Mouse (Mus musculus) MEL (cell line): ENCODE results near the gene Rpa1. TPM values are rescaled to one million over a fixed set of nuclear protein-coding genes. Genes with fewer than 3 reads are reported as not detected.

Source experiments
- DNase-seq: peaks from one replicate; pipeline ENCODE4 v3.0.0; 2011; ENCODE audit warnings: low read depth, low spot score
- H3K27ac ChIP-seq: 2 replicates; pipeline ENCODE4 v1.5.1; 2012; ENCODE audit warnings: low read depth, mild to moderate bottlenecking, control low read depth, low read length, moderate library complexity; ENCODE audit not compliant: control insufficient read depth
- H3K27me3 ChIP-seq, 2 experiments: fragments of 150-350 bp in 1 of 2; sonication (generic) in 1 of 2; 2 replicates each; pipeline ENCODE4 v1.6.1; 2012; ENCODE audit warnings: low read length in 2 of 2, mild to moderate bottlenecking in 2 of 2, improper control_type of control experiment in 1 of 2, moderate library complexity in 1 of 2; ENCODE audit not compliant: insufficient read depth in 2 of 2, control insufficient read depth in 1 of 2
- H3K36me3 ChIP-seq, 2 experiments: 2 replicates each; pipeline ENCODE4 v1.6.1; 2012 to 2014; ENCODE audit warnings: low read length in 2 of 2, improper control_type of control experiment in 1 of 2, inconsistent platforms in 1 of 2, mild to moderate bottlenecking in 1 of 2; ENCODE audit not compliant: insufficient read depth in 2 of 2, control insufficient read depth in 1 of 2
- H3K4me1 ChIP-seq, 2 experiments: fragments of 150-350 bp in 1 of 2; sonication (generic) in 1 of 2; 2 replicates each; pipeline ENCODE4 v1.6.1; 2012; ENCODE audit warnings: low read length in 2 of 2, improper control_type of control experiment in 1 of 2, mild to moderate bottlenecking in 1 of 2; ENCODE audit not compliant: insufficient read depth in 2 of 2, control insufficient read depth in 1 of 2
- H3K4me3 ChIP-seq, 2 experiments: fragments of 150-350 bp in 1 of 2; sonication (generic) in 1 of 2; 2 replicates each; pipeline ENCODE4 v1.5.1; 2012; ENCODE audit warnings: low read depth in 2 of 2, low read length in 2 of 2, mild to moderate bottlenecking in 2 of 2, moderate library complexity in 2 of 2, control low read depth in 1 of 2, improper control_type of control experiment in 1 of 2; ENCODE audit not compliant: control insufficient read depth in 1 of 2, insufficient read depth in 1 of 2
- H3K79me2 ChIP-seq: 2 replicates; pipeline ENCODE4 v1.6.1; 2012; ENCODE audit warnings: mild to moderate bottlenecking, low read length, moderate library complexity; ENCODE audit not compliant: control insufficient read depth, poor library complexity, insufficient read depth
- H3K9ac ChIP-seq: 2 replicates; pipeline ENCODE4 v1.6.1; 2012; ENCODE audit warnings: low read depth, mild to moderate bottlenecking, control low read depth, low read length, moderate library complexity; ENCODE audit not compliant: control insufficient read depth, poor library complexity, severe bottlenecking
- H3K9me3 ChIP-seq: fragments of 150-350 bp; sonication (generic); replicated peaks from 2 replicates; pipeline ENCODE4 v1.6.1; 2012; ENCODE audit warnings: mild to moderate bottlenecking, low read length, improper control_type of control experiment, moderate library complexity; ENCODE audit not compliant: insufficient read depth
- CTCF ChIP-seq, 3 experiments: IDR thresholded peaks in 2 of 3; conservative IDR thresholded peaks in 1 of 3; 2 replicates each; pipeline ENCODE4 v1.5.1; 2011 to 2012; ENCODE audit warnings: low read length in 3 of 3, low read depth in 2 of 3, mild to moderate bottlenecking in 2 of 3, improper control_type of control experiment in 1 of 3, inconsistent platforms in 1 of 3, mixed read lengths in 1 of 3, moderate library complexity in 1 of 3; ENCODE audit not compliant: control insufficient read depth in 1 of 3, insufficient read depth in 1 of 3, poor library complexity in 1 of 3, severe bottlenecking in 1 of 3
- E2F4 ChIP-seq: IDR thresholded peaks from 2 replicates; pipeline ENCODE4 v1.6.1; 2011; ENCODE audit warnings: low read depth, low read length, improper control_type of control experiment, borderline replicate concordance
- EP300 ChIP-seq, 2 experiments: IDR thresholded peaks; 2 replicates each; pipeline ENCODE4 v1.6.1; 2011; ENCODE audit warnings: improper control_type of control experiment in 2 of 2, low read length in 2 of 2, low read depth in 1 of 2, mild to moderate bottlenecking in 1 of 2
- ETS1 ChIP-seq: IDR thresholded peaks from 2 replicates; pipeline ENCODE4 v1.6.1; 2012; ENCODE audit warnings: low read depth, mild to moderate bottlenecking, inconsistent platforms, low read length, improper control_type of control experiment, moderate library complexity
- GATA1 ChIP-seq: IDR thresholded peaks from 2 replicates; pipeline ENCODE4 v1.6.1; 2011; ENCODE audit warnings: low read depth, low read length, improper control_type of control experiment
- KAT2A ChIP-seq: conservative IDR thresholded peaks from 2 replicates; pipeline ENCODE4 v1.6.1; 2012; ENCODE audit warnings: low read depth, low read length, improper control_type of control experiment, inconsistent platforms
- MAFK ChIP-seq: IDR thresholded peaks from 2 replicates; pipeline ENCODE4 v1.6.1; 2011; ENCODE audit warnings: low read depth, mild to moderate bottlenecking, low read length, improper control_type of control experiment, borderline replicate concordance
- MAZ ChIP-seq: IDR thresholded peaks from 2 replicates; pipeline ENCODE4 v1.6.1; 2012; ENCODE audit warnings: low read depth, mild to moderate bottlenecking, inconsistent platforms, low read length, improper control_type of control experiment
- MXI1 ChIP-seq: IDR thresholded peaks from 2 replicates; pipeline ENCODE4 v1.6.1; 2011; ENCODE audit warnings: mild to moderate bottlenecking, low read depth, low read length, improper control_type of control experiment
- MYB ChIP-seq: IDR thresholded peaks from 2 replicates; pipeline ENCODE4 v1.6.1; 2011; ENCODE audit warnings: mild to moderate bottlenecking, low read depth, low read length, improper control_type of control experiment
- MYC ChIP-seq: IDR thresholded peaks from 2 replicates; pipeline ENCODE4 v1.6.1; 2011; ENCODE audit warnings: low read depth, mild to moderate bottlenecking, low read length, improper control_type of control experiment, moderate library complexity
- NELFE ChIP-seq: IDR thresholded peaks from 2 replicates; pipeline ENCODE4 v1.6.1; 2011; ENCODE audit warnings: low read depth, low read length, improper control_type of control experiment
- NRF1 ChIP-seq: IDR thresholded peaks from 2 replicates; pipeline ENCODE4 v1.6.1; 2014; ENCODE audit warnings: low read depth, mild to moderate bottlenecking, inconsistent platforms, low read length, improper control_type of control experiment, moderate library complexity; ENCODE audit not compliant: poor library complexity, insufficient read depth, severe bottlenecking
- POLR2A ChIP-seq, 2 experiments: IDR thresholded peaks; 2 replicates each; pipeline ENCODE4 v1.6.1; 2011 to 2012; ENCODE audit warnings: low read length in 2 of 2, mild to moderate bottlenecking in 2 of 2, control low read depth in 1 of 2, improper control_type of control experiment in 1 of 2, low read depth in 1 of 2, moderate library complexity in 1 of 2; ENCODE audit not compliant: control insufficient read depth in 1 of 2, insufficient read depth in 1 of 2, poor library complexity in 1 of 2
- POLR2AphosphoS2 ChIP-seq: IDR thresholded peaks from 2 replicates; pipeline ENCODE4 v1.6.1; 2011; ENCODE audit warnings: low read length, improper control_type of control experiment
- POLR2AphosphoS5 ChIP-seq: IDR thresholded peaks from 2 replicates; pipeline ENCODE4 v1.6.1; 2012; ENCODE audit warnings: low read depth, borderline replicate concordance, mild to moderate bottlenecking, inconsistent platforms, low read length, moderate library complexity, mixed read lengths
- RAD21 ChIP-seq: IDR thresholded peaks from 2 replicates; pipeline ENCODE4 v1.6.1; 2011; ENCODE audit warnings: mild to moderate bottlenecking, low read depth, low read length, improper control_type of control experiment
- RCOR1 ChIP-seq: IDR thresholded peaks from 2 replicates; pipeline ENCODE4 v1.6.1; 2012; ENCODE audit warnings: low read depth, mild to moderate bottlenecking, inconsistent platforms, low read length, improper control_type of control experiment
- SMC3 ChIP-seq: IDR thresholded peaks from 2 replicates; pipeline ENCODE4 v1.6.1; 2011; ENCODE audit warnings: low read depth, low read length, improper control_type of control experiment
- TAL1 ChIP-seq: IDR thresholded peaks from 2 replicates; pipeline ENCODE4 v1.6.1; 2012; ENCODE audit warnings: mild to moderate bottlenecking, inconsistent platforms, low read length, moderate library complexity, mixed read lengths
- TBP ChIP-seq: IDR thresholded peaks from 2 replicates; pipeline ENCODE4 v1.8.0; 2011; ENCODE audit warnings: low read depth, low read length, improper control_type of control experiment
- UBTF ChIP-seq: IDR thresholded peaks from 2 replicates; pipeline ENCODE4 v1.6.1; 2012; ENCODE audit warnings: low read depth, mild to moderate bottlenecking, inconsistent platforms, low read length, improper control_type of control experiment, moderate library complexity, borderline replicate concordance; ENCODE audit not compliant: insufficient read depth
- USF1 ChIP-seq: IDR thresholded peaks from 2 replicates; pipeline ENCODE4 v1.6.1; 2014; ENCODE audit warnings: low read depth, mild to moderate bottlenecking, inconsistent platforms, low read length, improper control_type of control experiment, moderate library complexity
- ZC3H11A ChIP-seq: IDR thresholded peaks from 2 replicates; pipeline ENCODE4 v1.6.1; 2012; ENCODE audit warnings: low read depth, mild to moderate bottlenecking, inconsistent platforms, low read length, improper control_type of control experiment
- ZKSCAN1 ChIP-seq: IDR thresholded peaks from 2 replicates; pipeline ENCODE4 v1.6.1; 2012; ENCODE audit warnings: low read depth, mild to moderate bottlenecking, inconsistent platforms, low read length, improper control_type of control experiment, moderate library complexity
- polyA plus RNA-seq, 2 experiments: library from polyadenylated mRNA; stranded (reverse) in 1 of 2; unstranded in 1 of 2; fragments of >175 nt in 1 of 2; fragments of >200 nt in 1 of 2; gene quantifications; 2 replicates each; pipeline versions ENCODE4 v1.2.1 to v1.2.4; 2012; ENCODE audit warnings: low replicate concordance in 2 of 2, low read depth in 1 of 2; ENCODE audit not compliant: insufficient read length in 2 of 2, insufficient read depth in 1 of 2, missing spikeins in 1 of 2
- total RNA-seq: library from RNA; depleted of rRNA; stranded (reverse); fragments of 300-350 nt; gene quantifications from 2 replicates; pipeline ENCODE4 v1.2.3, GENCODE M21; 2012

The Rpa1 gene
- total and polyA plus RNA-seq, 3 experiments = 179 to 481 (median 242) TPM

- Histone ChIP-seq H3K36me3 (peaks cover 0 to 17% of the 10 kb centered on the region in 2 experiments; a peak in 2 of 4 replicates), H3K4me3 (no peak overlapping the region), H3K79me2 (no peaks in the 10 kb centered on the region), H3K9ac (no peak overlapping the region), H3K9me3 (no peaks in the 10 kb centered on the region), H3K27me3 (no peaks in the 10 kb centered on the region), H3K4me1 (peaks cover 2 to 25% of the 10 kb centered on the region in 2 experiments; a peak in 3 of 4 replicates), H3K27ac (no peak overlapping the region)
- TF ChIP-seq RAD21 (no peak), CTCF (IDR thresholded peaks at IDR 0.05 in 2 of 3, conservative IDR thresholded peaks at IDR 0.05 in 1 of 3; ENCODE audit: control insufficient read depth in 1 of 3, insufficient read depth in 1 of 3, low read depth in 2 of 3, low read length in 3 of 3, poor library complexity in 1 of 3, severe bottlenecking in 1 of 3) (no peak), E2F4 (no peak), USF1 (no peak), NELFE (no peak), SMC3 (no peak), KAT2A (no peak), GATA1 (no peak), MAZ (no peak), TAL1 (no peak), POLR2AphosphoS5 (no peak), RCOR1 (no peak), MYC (no peak), ZKSCAN1 (no peak), TBP (no peak)
- DNase-seq = no peak
Measured at GRCm38 (mm10) chr11:75267826-75268281, 80.3 kb downstream of the Rpa1 start.

- Histone ChIP-seq H3K27ac (no peak overlapping the region), H3K4me3 (no peak overlapping the region), H3K36me3 (peaks cover 0 to 13% of the 10 kb centered on the region in 2 experiments; a peak in 2 of 4 replicates), H3K9me3 (no peaks in the 10 kb centered on the region), H3K27me3 (no peaks in the 10 kb centered on the region), H3K4me1 (peaks cover 0 to 18% of the 10 kb centered on the region in 2 experiments; a peak in 3 of 4 replicates), H3K9ac (no peak overlapping the region), H3K79me2 (no peaks in the 10 kb centered on the region)
- no peak for DNase-seq
- TF ChIP-seq MYB (no peak), POLR2A (IDR thresholded peaks at IDR 0.05; ENCODE audit: control insufficient read depth in 1 of 2, insufficient read depth in 1 of 2, low read depth in 1 of 2, low read length in 2 of 2, poor library complexity in 1 of 2) (no peak), MAFK (no peak), UBTF (no peak), E2F4 (no peak), SMC3 (no peak), MXI1 (no peak), ZC3H11A (no peak), TBP (no peak), GATA1 (no peak), CTCF (IDR thresholded peaks at IDR 0.05 in 2 of 3, conservative IDR thresholded peaks at IDR 0.05 in 1 of 3; ENCODE audit: control insufficient read depth in 1 of 3, insufficient read depth in 1 of 3, low read depth in 2 of 3, low read length in 3 of 3, poor library complexity in 1 of 3, severe bottlenecking in 1 of 3) (no peak), NELFE (no peak), NRF1 (no peak), POLR2AphosphoS2 (no peak), ETS1 (no peak), RAD21 (no peak), EP300 (IDR thresholded peaks at IDR 0.05; ENCODE audit: low read depth in 1 of 2, low read length in 2 of 2) (no peak), ZKSCAN1 (no peak), TAL1 (no peak)
Measured at GRCm38 (mm10) chr11:75265545-75265944, 82.6 kb downstream of the Rpa1 start.
